Mouse (Mus musculus) liver, embryonic 14.5 days (tissue): ENCODE results near the gene Sun1. TPM values are rescaled to one million over a fixed set of nuclear protein-coding genes. Genes with fewer than 3 reads are reported as not detected.

Experiments
- ATAC-seq: fragments of 200-750 bp; cut with Nextera tagmentation; 2 replicates; pipeline ENCODE4 v1.8.0; 2017; ENCODE audit warnings: moderate number of reproducible peaks, mild to moderate bottlenecking, moderate library complexity; ENCODE audit not compliant: insufficient read depth
- DNase-seq, 3 experiments: peaks; one replicate each; pipeline ENCODE4 v3.0.0-alpha.2; 2012 to 2013; ENCODE audit warnings: low read depth in 3 of 3, low spot score in 3 of 3
- H3K27ac ChIP-seq: fragments of 300-500 bp; sonication (generic); 2 replicates; pipeline ENCODE4 v1.5.1; 2014; ENCODE audit warnings: moderate library complexity, mild to moderate bottlenecking, control low read depth, inconsistent platforms
- H3K27me3 ChIP-seq: fragments of 300-500 bp; sonication (generic); 2 replicates; pipeline ENCODE4 v1.6.1; 2014; ENCODE audit warnings: mild to moderate bottlenecking, low read length, moderate library complexity; ENCODE audit not compliant: control insufficient read depth, insufficient read depth
- H3K36me3 ChIP-seq: fragments of 300-500 bp; sonication (generic); replicated peaks from 2 replicates; pipeline ENCODE4 v1.6.1; 2014; ENCODE audit warnings: low read depth; ENCODE audit not compliant: control insufficient read depth, insufficient read depth
- H3K4me1 ChIP-seq, 2 experiments: fragments of 200-500 bp in 1 of 2; fragments of 300-500 bp in 1 of 2; sonication (generic) in 1 of 2; replicated peaks; 2 replicates each; pipeline ENCODE4 v1.6.1; 2012 to 2014; ENCODE audit warnings: antibody characterized with exemption in 1 of 2, inconsistent platforms in 1 of 2, low read length in 1 of 2; ENCODE audit not compliant: control insufficient read depth in 2 of 2, insufficient read depth in 2 of 2
- H3K4me2 ChIP-seq: fragments of 300-500 bp; sonication (generic); 2 replicates; pipeline ENCODE4 v1.6.1; 2014; ENCODE audit warnings: low read depth, mild to moderate bottlenecking, control low read depth, moderate library complexity
- H3K4me3 ChIP-seq, 2 experiments: fragments of 200-500 bp in 1 of 2; fragments of 300-500 bp in 1 of 2; sonication (generic) in 1 of 2; 2 replicates each; pipeline ENCODE4 v1.5.1; 2012 to 2014; ENCODE audit warnings: low read depth in 2 of 2, low read length in 2 of 2, mild to moderate bottlenecking in 2 of 2, control low read depth in 1 of 2, inconsistent platforms in 1 of 2, moderate library complexity in 1 of 2; ENCODE audit not compliant: insufficient read depth in 1 of 2
- H3K9ac ChIP-seq: fragments of 300-500 bp; sonication (generic); replicated peaks from 2 replicates; pipeline ENCODE4 v1.6.1; 2014; ENCODE audit warnings: mild to moderate bottlenecking, control low read depth, moderate library complexity
- H3K9me3 ChIP-seq: fragments of 300-500 bp; sonication (generic); 2 replicates; pipeline ENCODE4 v1.6.1; 2016; ENCODE audit warnings: low read length, mixed read lengths; ENCODE audit not compliant: control insufficient read depth
- CTCF ChIP-seq: IDR thresholded peaks from 2 replicates; pipeline ENCODE4 v1.5.1; 2016; ENCODE audit warnings: antibody characterized with exemption, low read depth, control low read depth
- EP300 ChIP-seq: IDR thresholded peaks from 2 replicates; pipeline ENCODE4 v1.6.1; 2016; ENCODE audit warnings: antibody characterized with exemption, low read depth
- WGBS: fragments of 180-500 bp; shearing (Covaris S2); extraction: QIAGEN DNeasy Blood & Tissue Kit; methylation state at CpG from one replicate; pipeline ENCODE4 v1.1.7; 2014; ENCODE audit not compliant: insufficient replicate concordance; 5-methylcytosine and 5-hydroxymethylcytosine counted together
- polyA plus RNA-seq, 2 experiments: library from polyadenylated mRNA; depleted of rRNA in 1 of 2; stranded (reverse) in 1 of 2; unstranded in 1 of 2; fragments of >200 nt; fragmentation: Nextera tagmentation in 1 of 2; extraction: Ambion mirVana in 1 of 2; gene quantifications; 2 replicates each; pipeline versions ENCODE4 v1.2.1 to v1.2.3; 2012 to 2014

Gene Sun1
- polyA plus RNA-seq, 2 experiments = 17.9 to 19.9 TPM

DNA sequence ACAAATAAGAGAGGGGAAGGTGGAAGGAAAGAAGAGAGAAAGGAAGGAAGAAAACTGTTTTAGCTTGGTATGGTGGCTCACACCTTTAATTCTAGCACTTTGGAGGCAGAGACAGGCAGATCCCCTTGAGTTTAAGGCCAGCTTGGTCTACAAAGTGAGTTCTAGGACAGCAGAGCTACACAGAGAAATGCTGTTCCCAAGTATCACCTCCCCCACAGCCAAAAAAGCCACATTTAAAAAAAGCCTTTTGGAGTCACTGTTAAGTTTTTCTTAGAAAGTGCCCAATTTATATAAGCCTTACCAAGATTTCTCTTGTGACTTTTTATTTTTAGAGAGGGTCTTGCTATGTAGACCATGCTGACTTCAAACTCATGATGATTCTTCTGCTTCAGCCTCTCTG, 13.9 kb downstream of the Sun1 start:
- Histone ChIP-seq H3K4me2 (no peak overlapping the region), H3K9me3 (no peaks in the 10 kb centered on the region), H3K27ac (no peak overlapping the region), H3K36me3 (peaks cover 33% of the 10 kb centered on the region), H3K4me1 (peaks cover 0 to 3% of the 10 kb centered on the region in 2 experiments; a peak in 1 of 4 replicates), H3K9ac (no peak overlapping the region), H3K4me3 (no peak overlapping the region), H3K27me3 (no peaks in the 10 kb centered on the region)
- TF ChIP-seq EP300 (no peak), CTCF (no peak)
- DNase-seq (no peak), ATAC-seq (no peak)

GRCm38 (mm10) chr5:139215184-139215583, 14.7 kb downstream of the Sun1 start:
- TF ChIP-seq EP300 (no peak), CTCF (no peak)
- H3K9me3 ChIP-seq = no peaks in the 10 kb centered on the region
- no peak overlapping the region for H3K4me3 ChIP-seq
- DNase-seq = no peak
- WGBS = 90% methylated on average over 5 of the region's 5 CpGs
- ATAC-seq = no peak
- no peak overlapping the region for H3K27ac ChIP-seq
- H3K36me3 ChIP-seq = peaks cover 36% of the 10 kb centered on the region
- no peak overlapping the region for H3K4me2 ChIP-seq
- H3K9ac ChIP-seq = no peak overlapping the region
- no peaks in the 10 kb centered on the region for H3K4me1 ChIP-seq
- H3K27me3 ChIP-seq = no peaks in the 10 kb centered on the region

DNA sequence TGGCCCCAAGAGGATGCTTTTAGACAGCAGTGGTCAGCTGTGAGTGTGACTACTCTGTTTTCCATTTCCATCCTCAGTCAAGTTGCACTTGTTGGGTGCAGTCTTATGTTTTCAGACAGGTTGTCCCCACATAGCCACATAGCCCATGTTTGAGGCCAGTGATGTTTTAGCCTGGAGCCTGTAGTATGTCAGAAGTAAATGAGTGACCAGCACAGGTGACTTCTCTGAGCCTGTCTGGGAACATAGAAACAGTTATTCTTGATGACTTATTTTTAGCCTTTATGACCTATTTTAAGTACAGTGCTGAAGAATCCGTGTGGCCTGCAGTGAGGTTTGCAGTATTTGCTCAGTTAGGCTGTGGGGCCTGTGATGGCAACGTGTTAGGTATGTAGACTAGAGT, 15.7 kb downstream of the Sun1 start:
- WGBS = 73% methylated on average over 2 of the region's 2 CpGs
- H3K27ac ChIP-seq = no peak overlapping the region
- ATAC-seq (no peak), DNase-seq (no peak)
- H3K4me3 ChIP-seq = no peak overlapping the region
- H3K4me2 ChIP-seq = no peak overlapping the region
- no peaks in the 10 kb centered on the region for H3K9me3 ChIP-seq
- no peaks in the 10 kb centered on the region for H3K4me1 ChIP-seq
- no peaks in the 10 kb centered on the region for H3K27me3 ChIP-seq
- no peak overlapping the region for H3K9ac ChIP-seq
- peaks cover 29% of the 10 kb centered on the region for H3K36me3 ChIP-seq
- TF ChIP-seq CTCF = no peak
- no peak for TF ChIP-seq EP300

DNA sequence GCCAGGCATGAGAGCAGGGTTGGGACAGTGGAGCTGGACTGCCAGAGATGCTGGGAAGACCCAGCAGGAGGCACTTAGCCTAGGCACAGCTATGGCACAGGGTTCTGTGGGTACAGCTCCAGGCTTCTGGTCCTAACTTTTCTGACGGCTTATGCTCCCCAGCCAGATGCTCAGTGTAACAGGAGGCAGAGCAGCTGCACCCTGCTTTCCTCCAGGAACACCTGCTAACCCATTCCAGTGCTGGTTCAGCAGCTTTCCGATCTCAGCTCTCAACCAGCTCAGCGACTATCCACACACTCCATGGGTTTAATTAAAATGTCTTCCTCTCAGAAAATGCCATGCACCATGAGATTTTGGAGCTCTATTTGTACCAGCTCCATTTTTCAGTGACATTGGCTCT, 16.3 kb downstream of the Sun1 start:
- DNase-seq (no peak), ATAC-seq (no peak)
- Histone ChIP-seq H3K9ac (no peak overlapping the region), H3K4me3 (no peak overlapping the region), H3K4me1 (no peaks in the 10 kb centered on the region), H3K9me3 (no peaks in the 10 kb centered on the region), H3K27ac (no peak overlapping the region), H3K36me3 (peaks cover 35% of the 10 kb centered on the region), H3K4me2 (no peak overlapping the region), H3K27me3 (no peaks in the 10 kb centered on the region)
- WGBS = 80% methylated on average over 3 of the region's 3 CpGs
- TF ChIP-seq CTCF = no peak
- no peak for TF ChIP-seq EP300

DNA sequence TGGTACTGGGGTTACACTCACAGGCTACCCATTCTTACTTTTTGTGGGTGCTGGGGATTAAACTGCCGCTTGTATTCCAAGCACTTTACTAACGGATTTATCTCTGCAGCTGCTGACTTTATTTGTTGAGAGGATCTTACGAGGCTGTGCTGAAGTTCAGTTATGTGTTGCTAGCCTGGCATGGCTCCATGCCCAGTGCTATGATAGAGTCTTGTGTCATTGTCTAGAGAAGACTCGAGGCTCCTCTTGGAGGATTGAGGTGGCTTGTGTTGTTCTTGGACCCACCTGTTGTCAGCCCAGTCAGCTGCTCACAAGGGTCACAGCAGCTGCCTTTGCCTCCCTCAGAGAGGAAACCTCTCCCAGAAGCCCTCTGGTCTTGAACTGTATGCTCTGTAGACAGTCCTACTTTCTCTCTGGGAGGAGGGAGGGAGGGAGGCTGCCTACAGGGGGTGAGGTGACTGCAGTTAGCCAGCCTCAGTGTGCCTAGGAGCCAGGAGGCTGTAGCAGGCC, 19.6 kb downstream of the Sun1 start:
- Histone ChIP-seq H3K27me3 (no peaks in the 10 kb centered on the region), H3K4me3 (no peak overlapping the region), H3K36me3 (peaks cover 42% of the 10 kb centered on the region), H3K9me3 (no peaks in the 10 kb centered on the region), H3K4me1 (no peaks in the 10 kb centered on the region), H3K9ac (no peak overlapping the region), H3K4me2 (no peak overlapping the region), H3K27ac (no peak overlapping the region)
- WGBS = 80% methylated on average over 4 of the region's 4 CpGs
- TF ChIP-seq EP300 = no peak
- TF ChIP-seq CTCF = no peak
- DNase-seq (no peak), ATAC-seq (no peak)

- 65% methylated on average over 4 of the region's 4 CpGs for WGBS
- H3K9me3 ChIP-seq = no peaks in the 10 kb centered on the region
- no peak overlapping the region for H3K27ac ChIP-seq
- H3K4me3 ChIP-seq = no peak overlapping the region
- no peaks in the 10 kb centered on the region for H3K27me3 ChIP-seq
- no peak overlapping the region for H3K9ac ChIP-seq
- H3K36me3 ChIP-seq = peaks cover 40% of the 10 kb centered on the region
- no peak for ATAC-seq
- no peak for DNase-seq
- H3K4me1 ChIP-seq = no peaks in the 10 kb centered on the region
- H3K4me2 ChIP-seq = no peak overlapping the region
- TF ChIP-seq CTCF = no peak
- no peak for TF ChIP-seq EP300
Measured at GRCm38 (mm10) chr5:139220610-139221009, 20.2 kb downstream of the Sun1 start.
